Mouse (Mus musculus): ENCODE measurements around the gene Slc9a4. TPM values are rescaled to one million over a fixed set of nuclear protein-coding genes. Genes with fewer than 3 reads are reported as not detected.
A peak's percentile ranks its signal among the peaks of the same experiment; 100 is the strongest.

The Slc9a4 gene
- total and polyA plus RNA-seq, 2 experiments from 2014 or later = 0.15 to 0.33 TPM

- no peak for ATAC-seq
- Histone ChIP-seq H3K27me3 (ENCODE audit: insufficient read depth, low read length) (no peaks in the 10 kb centered on the region), H3K4me2 (ENCODE audit: low read depth) (no peak overlapping the region), H3K36me3 (ENCODE audit: insufficient read depth) (no peaks in the 10 kb centered on the region), H3K9ac (no peak overlapping the region), H3K4me1 (ENCODE audit: insufficient read depth) (no peaks in the 10 kb centered on the region), H3K27ac (ENCODE audit: low read depth, low read length) (no peak overlapping the region), H3K9me3 (ENCODE audit: low read length) (no peaks in the 10 kb centered on the region), H3K4me3 (ENCODE audit: low read depth, low read length) (no peak overlapping the region)
- no peak for DNase-seq
- WGBS = 77% methylated on average over 4 of the region's 4 CpGs
- TF ChIP-seq CTCF (IDR thresholded peaks at IDR 0.05; ENCODE audit: low read depth) = no peak
These were observed 54.7 kb downstream of the Slc9a4 start for GRCm38 (mm10) chr1:40634608-40635007.

GRCm38 (mm10) chr1:40648234-40648633 is 68.4 kb downstream of the Slc9a4 start:
- H3K9me3 ChIP-seq (ENCODE audit: low read length) = no peaks in the 10 kb centered on the region
- no peaks in the 10 kb centered on the region for H3K4me1 ChIP-seq (ENCODE audit: insufficient read depth)
- no peaks in the 10 kb centered on the region for H3K27me3 ChIP-seq (ENCODE audit: insufficient read depth, low read length)
- 68% methylated on average over 2 of the region's 2 CpGs for WGBS
- no peak for TF ChIP-seq CTCF (IDR thresholded peaks at IDR 0.05; ENCODE audit: low read depth)
- no peak overlapping the region for H3K27ac ChIP-seq (ENCODE audit: low read depth, low read length)
- no peak overlapping the region for H3K4me2 ChIP-seq (ENCODE audit: low read depth)
- H3K9ac ChIP-seq = no peak overlapping the region
- DNase-seq = no peak
- H3K36me3 ChIP-seq (ENCODE audit: insufficient read depth) = no peaks in the 10 kb centered on the region
- no peak overlapping the region for H3K4me3 ChIP-seq (ENCODE audit: low read depth, low read length)
- no peak for ATAC-seq

- WGBS = 67% methylated on average over 6 of the region's 6 CpGs
- Histone ChIP-seq H3K9me3 (ENCODE audit: low read length) (no peaks in the 10 kb centered on the region), H3K4me1 (ENCODE audit: insufficient read depth) (no peaks in the 10 kb centered on the region), H3K4me3 (ENCODE audit: low read depth, low read length) (no peak overlapping the region), H3K27me3 (ENCODE audit: insufficient read depth, low read length) (no peaks in the 10 kb centered on the region), H3K27ac (ENCODE audit: low read depth, low read length) (no peak overlapping the region), H3K36me3 (ENCODE audit: insufficient read depth) (no peaks in the 10 kb centered on the region), H3K9ac (no peak overlapping the region), H3K4me2 (ENCODE audit: low read depth) (no peak overlapping the region)
- no peak for TF ChIP-seq CTCF (IDR thresholded peaks at IDR 0.05; ENCODE audit: low read depth)
- DNase-seq (no peak), ATAC-seq (no peak)
These were observed 71.1 kb downstream of the Slc9a4 start for GRCm38 (mm10) chr1:40650803-40651497.

- 84% methylated on average over 4 of the region's 4 CpGs for WGBS
- no peak overlapping the region for H3K4me2 ChIP-seq (ENCODE audit: low read depth)
- no peak overlapping the region for H3K27ac ChIP-seq (ENCODE audit: low read depth, low read length)
- no peaks in the 10 kb centered on the region for H3K9me3 ChIP-seq (ENCODE audit: low read length)
- no peak for DNase-seq
- TF ChIP-seq CTCF (IDR thresholded peaks at IDR 0.05; ENCODE audit: low read depth) = no peak
- no peaks in the 10 kb centered on the region for H3K27me3 ChIP-seq (ENCODE audit: insufficient read depth, low read length)
- no peak for ATAC-seq
- no peak overlapping the region for H3K9ac ChIP-seq
- H3K36me3 ChIP-seq (ENCODE audit: insufficient read depth) = no peaks in the 10 kb centered on the region
- H3K4me3 ChIP-seq (ENCODE audit: low read depth, low read length) = no peak overlapping the region
- no peaks in the 10 kb centered on the region for H3K4me1 ChIP-seq (ENCODE audit: insufficient read depth)
These were observed 77.2 kb downstream of the Slc9a4 start for GRCm38 (mm10) chr1:40657035-40657434.

- DNase-seq (peak; percentile 67), ATAC-seq (no peak)
- no peak overlapping the region for H3K27ac ChIP-seq (ENCODE audit: low read depth, low read length)
- no peak overlapping the region for H3K4me3 ChIP-seq (ENCODE audit: low read depth, low read length)
- no peaks in the 10 kb centered on the region for H3K9me3 ChIP-seq (ENCODE audit: low read length)
- H3K9ac ChIP-seq = no peak overlapping the region
- H3K36me3 ChIP-seq (ENCODE audit: insufficient read depth) = no peaks in the 10 kb centered on the region
- no peaks in the 10 kb centered on the region for H3K4me1 ChIP-seq (ENCODE audit: insufficient read depth)
- no peaks in the 10 kb centered on the region for H3K27me3 ChIP-seq (ENCODE audit: insufficient read depth, low read length)
- H3K4me2 ChIP-seq (ENCODE audit: low read depth) = no peak overlapping the region
- TF ChIP-seq CTCF (IDR thresholded peaks at IDR 0.05; ENCODE audit: low read depth) = peak; percentile 76
- 49% methylated on average over 8 of the region's 8 CpGs for WGBS
These were observed 78.2 kb downstream of the Slc9a4 start for GRCm38 (mm10) chr1:40657978-40658496.

GRCm38 (mm10) chr1:40659017-40659416 is 79.1 kb downstream of the Slc9a4 start:
- TF ChIP-seq CTCF (IDR thresholded peaks at IDR 0.05; ENCODE audit: low read depth) = no peak
- Histone ChIP-seq H3K27ac (ENCODE audit: low read depth, low read length) (no peak overlapping the region), H3K27me3 (ENCODE audit: insufficient read depth, low read length) (no peaks in the 10 kb centered on the region), H3K9me3 (ENCODE audit: low read length) (no peaks in the 10 kb centered on the region), H3K36me3 (ENCODE audit: insufficient read depth) (no peaks in the 10 kb centered on the region), H3K9ac (no peak overlapping the region), H3K4me1 (ENCODE audit: insufficient read depth) (no peaks in the 10 kb centered on the region), H3K4me2 (ENCODE audit: low read depth) (no peak overlapping the region), H3K4me3 (ENCODE audit: low read depth, low read length) (no peak overlapping the region)
- DNase-seq (no peak), ATAC-seq (no peak)
- 73% methylated on average over 12 of the region's 12 CpGs for WGBS

GRCm38 (mm10) chr1:40659496-40659895 is 79.6 kb downstream of the Slc9a4 start:
- no peaks in the 10 kb centered on the region for H3K4me1 ChIP-seq (ENCODE audit: insufficient read depth)
- no peaks in the 10 kb centered on the region for H3K27me3 ChIP-seq (ENCODE audit: insufficient read depth, low read length)
- H3K4me3 ChIP-seq (ENCODE audit: low read depth, low read length) = no peak overlapping the region
- no peaks in the 10 kb centered on the region for H3K9me3 ChIP-seq (ENCODE audit: low read length)
- H3K9ac ChIP-seq = no peak overlapping the region
- DNase-seq (no peak), ATAC-seq (no peak)
- WGBS = 71% methylated on average over 9 of the region's 9 CpGs
- H3K36me3 ChIP-seq (ENCODE audit: insufficient read depth) = no peaks in the 10 kb centered on the region
- no peak overlapping the region for H3K4me2 ChIP-seq (ENCODE audit: low read depth)
- H3K27ac ChIP-seq (ENCODE audit: low read depth, low read length) = no peak overlapping the region
- no peak for TF ChIP-seq CTCF (IDR thresholded peaks at IDR 0.05; ENCODE audit: low read depth)

Data from forebrain, postnatal 0 days (tissue).